Mouse (Mus musculus) thymus, adult 2 months (tissue): ENCODE measurements at regions not wholly inside any gene's neighbourhood (a gene's known extent, or its start where the extent isn't known, plus 50 kb on each side); places are given as distances from the start of the nearest gene placed in this dataset.

ENCODE experiments used
- DNase-seq: peaks from one replicate; pipeline ENCODE4 v3.0.0; 2021
- H3K27ac ChIP-seq: fragments of 200-500 bp; 2 replicates; pipeline ENCODE4 v1.5.1; 2012; ENCODE audit warnings: low read length, control low read depth; ENCODE audit not compliant: control insufficient read depth, insufficient read depth
- H3K27me3 ChIP-seq: fragments of 200-500 bp; 2 replicates; pipeline ENCODE4 v1.6.1; 2012; ENCODE audit warnings: mild to moderate bottlenecking, low read length, moderate library complexity, mixed read lengths; ENCODE audit not compliant: control insufficient read depth, insufficient read depth
- H3K36me3 ChIP-seq: fragments of 200-500 bp; 2 replicates; pipeline ENCODE4 v1.6.1; 2012; ENCODE audit warnings: mild to moderate bottlenecking, low read length, moderate library complexity; ENCODE audit not compliant: control insufficient read depth, insufficient read depth
- H3K4me1 ChIP-seq: fragments of 200-500 bp; replicated peaks from 2 replicates; pipeline ENCODE4 v1.6.1; 2012; ENCODE audit warnings: low read length; ENCODE audit not compliant: control insufficient read depth, insufficient read depth
- H3K4me3 ChIP-seq: fragments of 200-500 bp; 2 replicates; pipeline ENCODE4 v1.5.1; 2012; ENCODE audit warnings: mild to moderate bottlenecking, low read length, control low read depth, moderate library complexity; ENCODE audit not compliant: control insufficient read depth, insufficient read depth
- CTCF ChIP-seq: fragments of 200-500 bp; IDR thresholded peaks from 2 replicates; pipeline ENCODE4 v1.5.1; 2012; ENCODE audit warnings: mild to moderate bottlenecking, control low read depth, low read length, moderate library complexity, borderline replicate concordance; ENCODE audit not compliant: control insufficient read depth, poor library complexity, insufficient read depth; ENCODE audit errors: extremely low read depth
- POLR2A ChIP-seq: fragments of 200-500 bp; IDR thresholded peaks from 2 replicates; pipeline ENCODE4 v1.6.1; 2012; ENCODE audit warnings: mild to moderate bottlenecking, low read length, control low read depth, moderate library complexity; ENCODE audit not compliant: control insufficient read depth, poor library complexity, insufficient read depth; ENCODE audit errors: extremely low read depth
- WGBS: fragments of 180-500 bp; shearing (Covaris S2); methylation state at CpG from one replicate; pipeline ENCODE4 v1.1.7; 2018; 5-methylcytosine and 5-hydroxymethylcytosine counted together

DNA sequence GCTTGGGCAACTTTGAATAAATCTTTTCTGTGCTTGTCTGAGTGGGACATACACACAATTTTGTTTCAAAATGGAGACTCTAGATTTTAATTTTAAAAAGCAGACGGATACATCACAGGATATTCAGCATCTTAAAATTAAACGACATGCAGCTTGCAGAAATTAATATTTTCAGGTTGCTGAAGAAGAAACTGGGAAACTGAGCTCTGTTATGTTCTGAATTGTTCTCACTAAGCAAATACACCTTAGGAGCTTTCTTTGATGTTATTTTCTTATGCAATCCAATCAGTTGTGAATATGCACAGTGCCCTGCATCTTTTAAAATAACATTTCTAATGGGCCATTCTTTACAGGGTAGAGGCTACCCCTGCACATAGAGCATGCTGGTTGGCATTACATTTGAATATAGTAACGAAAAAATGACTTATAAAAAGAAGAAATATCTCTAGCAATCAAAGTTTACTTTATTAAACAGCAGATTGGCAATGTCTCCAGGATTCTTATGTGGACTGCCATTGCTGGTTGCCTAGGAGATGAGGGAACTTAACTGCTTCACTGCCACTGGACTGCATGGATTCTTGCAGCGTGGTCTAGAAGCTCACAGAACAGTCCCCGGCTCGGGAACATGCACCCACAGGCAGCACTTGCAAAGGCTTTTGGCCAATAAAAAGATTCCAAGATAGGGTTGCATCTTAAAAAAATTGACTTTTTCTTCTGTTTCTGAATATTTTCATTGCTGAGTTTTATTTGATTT is 279.7 kb downstream of the Sox11 start:
- H3K4me3 ChIP-seq: no peak overlapping the region

DNA sequence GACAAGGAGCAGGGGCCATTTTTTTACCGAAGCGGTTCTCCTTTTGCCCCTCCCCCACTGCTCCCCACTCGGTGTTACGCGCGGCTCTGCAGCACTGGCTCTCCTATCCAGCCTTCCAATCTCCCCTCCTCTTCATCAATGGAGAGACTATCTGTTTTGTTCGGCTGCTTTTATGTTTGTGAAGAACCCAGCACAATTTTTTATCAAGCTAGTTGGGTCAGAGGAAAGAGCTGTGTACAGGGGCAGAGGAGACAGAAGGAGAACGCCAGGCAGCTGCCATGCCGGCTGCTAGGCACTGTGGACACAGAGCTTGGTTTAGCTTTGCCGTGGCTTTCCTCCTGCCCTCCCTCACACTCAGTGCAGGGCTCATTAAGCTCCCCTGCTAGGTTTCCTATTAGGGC is 280.3 kb downstream of the Sox11 start:
- WGBS: 8% methylated on average over 10 of the region's 10 CpGs
- H3K27ac ChIP-seq: no peak overlapping the region
- H3K4me3 ChIP-seq: no peak overlapping the region
- TF ChIP-seq POLR2A (no peak), CTCF (no peak)
- H3K27me3 ChIP-seq: no peaks in the 10 kb centered on the region
- H3K4me1 ChIP-seq: no peaks in the 10 kb centered on the region
- no peak for DNase-seq
- H3K36me3 ChIP-seq: no peaks in the 10 kb centered on the region

More for the DNA sequence above, 279.7 kb downstream of the Sox11 start:
- no peaks in the 10 kb centered on the region for H3K36me3 ChIP-seq
- TF ChIP-seq CTCF (no peak), POLR2A (no peak)
- no peaks in the 10 kb centered on the region for H3K27me3 ChIP-seq
- no peak overlapping the region for H3K27ac ChIP-seq
- DNase-seq: no peak
- no peaks in the 10 kb centered on the region for H3K4me1 ChIP-seq
- 75% methylated on average over 6 of the region's 6 CpGs for WGBS

DNA sequence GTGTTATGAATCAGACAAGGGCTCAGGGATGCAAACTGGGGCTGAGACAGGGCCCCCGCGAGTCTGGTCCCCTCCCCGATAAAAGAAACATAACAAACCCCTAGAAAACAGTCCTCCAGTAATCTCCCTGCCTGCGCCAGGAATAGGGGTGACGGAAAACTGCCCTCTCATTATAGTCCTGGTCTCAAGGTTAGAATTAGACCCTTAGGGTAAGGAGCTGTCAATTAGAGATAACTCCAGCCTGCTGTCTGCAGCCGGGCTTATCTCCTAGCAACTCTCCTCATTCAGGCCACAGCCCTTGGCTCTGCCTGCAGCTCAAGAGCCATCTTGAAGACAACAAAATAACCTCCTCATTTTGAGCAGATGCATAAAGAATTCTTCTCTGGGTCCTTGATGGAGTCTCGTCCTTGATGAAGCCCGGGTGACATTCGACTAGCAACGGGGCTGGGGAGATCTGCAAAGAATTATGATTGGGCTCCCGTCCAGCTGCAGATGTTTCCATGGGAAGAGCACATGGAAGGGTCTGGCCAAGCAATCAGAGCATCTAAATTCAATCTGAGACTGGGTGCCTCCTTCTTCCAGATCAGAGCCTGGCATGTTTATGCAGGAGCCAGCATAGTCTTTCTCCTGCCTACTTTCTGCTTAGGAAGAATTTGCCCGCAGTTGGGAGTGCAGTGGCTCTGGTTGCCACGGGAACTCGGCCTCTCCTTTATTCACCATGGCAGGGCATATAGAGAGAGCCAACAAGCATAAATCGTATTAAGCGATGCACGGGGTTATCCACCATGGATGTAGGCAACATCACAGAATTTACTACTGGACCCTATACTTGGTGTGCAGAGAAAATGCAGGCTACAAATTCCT is 281.2 kb downstream of the Sox11 start:
- DNase-seq: no peak
- Histone ChIP-seq H3K4me1 (no peaks in the 10 kb centered on the region), H3K27ac (no peak overlapping the region), H3K27me3 (no peaks in the 10 kb centered on the region), H3K4me3 (no peak overlapping the region), H3K36me3 (no peaks in the 10 kb centered on the region)
- 76% methylated on average over 17 of the region's 17 CpGs for WGBS
- TF ChIP-seq POLR2A (no peak), CTCF (no peak)

DNA sequence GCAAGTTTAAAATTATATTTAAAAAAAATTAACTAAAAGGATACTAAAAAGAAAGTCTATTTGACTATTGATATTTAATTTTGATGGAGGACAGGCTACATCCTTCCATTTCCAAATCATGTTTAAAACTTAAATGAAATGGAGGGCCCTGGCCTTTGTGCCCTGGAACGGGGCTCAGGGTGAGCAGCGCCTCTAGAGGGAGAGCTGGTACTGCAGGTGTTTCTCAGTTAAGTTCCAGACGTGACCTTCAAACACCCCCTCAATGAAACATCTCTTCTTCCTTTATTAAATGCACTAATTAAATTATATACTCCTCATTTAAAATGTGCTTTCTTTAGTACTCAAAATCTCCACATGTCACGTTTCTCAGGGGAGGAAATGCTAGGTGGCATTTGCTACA is 282.5 kb downstream of the Sox11 start:
- Histone ChIP-seq H3K4me1 (no peaks in the 10 kb centered on the region), H3K27me3 (no peaks in the 10 kb centered on the region), H3K4me3 (no peak overlapping the region), H3K27ac (no peak overlapping the region), H3K36me3 (no peaks in the 10 kb centered on the region)
- 42% methylated on average over 4 of the region's 4 CpGs for WGBS
- TF ChIP-seq POLR2A (no peak), CTCF (no peak)
- DNase-seq: no peak

DNA sequence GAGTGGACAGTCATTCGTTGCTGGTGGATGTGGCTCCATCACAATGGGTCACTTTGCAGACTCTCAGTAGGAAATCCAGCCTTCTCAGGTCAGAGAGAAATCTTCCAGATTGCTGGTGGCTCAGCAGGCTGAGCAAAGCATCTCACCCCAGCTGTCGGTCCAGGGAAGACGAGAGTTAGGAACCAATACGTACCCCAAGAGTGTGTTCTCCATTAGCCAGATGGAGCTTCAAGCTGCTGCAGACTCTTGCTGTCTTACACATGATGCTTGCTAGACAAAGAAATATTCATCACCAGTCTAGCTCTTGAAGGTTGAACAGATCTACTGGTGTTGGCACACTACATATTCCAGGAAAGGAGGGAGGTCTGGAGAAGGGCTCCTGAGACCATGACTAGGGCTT is 288.0 kb downstream of the Sox11 start:
- no peak for TF ChIP-seq CTCF
- no peak for TF ChIP-seq POLR2A
- Histone ChIP-seq H3K4me1 (no peaks in the 10 kb centered on the region), H3K27me3 (no peaks in the 10 kb centered on the region), H3K36me3 (no peaks in the 10 kb centered on the region), H3K4me3 (no peak overlapping the region), H3K27ac (no peak overlapping the region)
- 94% methylated on average over 4 of the region's 4 CpGs for WGBS
- no peak for DNase-seq

DNA sequence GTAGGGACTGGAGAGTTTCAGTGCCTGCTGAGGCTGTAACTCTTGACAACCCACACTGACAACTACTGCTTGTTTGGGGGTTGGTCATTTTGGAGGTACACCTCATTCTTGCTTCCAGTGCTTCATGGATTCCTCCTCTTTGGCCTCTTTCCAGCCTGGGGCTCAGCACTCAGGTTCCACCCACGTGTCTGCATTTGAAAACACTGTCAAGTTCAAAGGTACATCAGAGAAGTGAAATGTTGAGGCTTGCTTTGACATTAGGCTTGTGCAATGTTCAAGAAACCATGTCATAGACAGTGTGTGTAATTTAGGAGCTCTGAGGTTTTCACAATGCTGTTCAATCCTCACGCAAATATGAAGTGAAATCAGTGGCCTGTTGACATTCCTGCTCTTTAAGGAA is 304.5 kb downstream of the Sox11 start:
- Histone ChIP-seq H3K27me3 (no peaks in the 10 kb centered on the region), H3K4me3 (no peak overlapping the region), H3K27ac (no peak overlapping the region), H3K36me3 (no peaks in the 10 kb centered on the region), H3K4me1 (no peaks in the 10 kb centered on the region)
- DNase-seq: no peak
- 69% methylated on average over 2 of the region's 2 CpGs for WGBS
- TF ChIP-seq POLR2A (no peak), CTCF (no peak)
